ENCODE assay signal across 9 mouse cellular contexts in genomic region chr12:37015474-37016248, GRCm38 (mm10).
DNase-seq lines count a peak whose midpoint lies in the region; ATAC-seq lines count a peak whose summit lies in the region.
"Had no signal": no experiment of that assay in that cellular context is flagged by ENCODE, and none has a peak within 500 bp of the region (broad histone marks: within the 10 kb centered on the region; RNA-seq: fewer than 3 reads in every experiment).

No protein-coding gene starts in this region.

- intact Hi-C loops in gastrocnemius, postnatal 14 days (cut with DNase I; ENCODE audit: low total_unique reads), result loop anchor here (10.0 kb wide), 1 partner anchor 301 kb away; no protein-coding TSS in a partner anchor

- no peak for DNase-seq in hindbrain, embryonic 11.5 days (ENCODE audit: low spot score)
- DNase-seq in embryo, embryonic 10.5 days (ENCODE audit: low spot score), result peak; percentile 34
- peak; percentile 18 for DNase-seq in gastrocnemius, postnatal 14 days
- DNase-seq in B cell, adult 2 months, result no peak
- DNase-seq in liver, embryonic 11.5 days (ENCODE audit: low spot score), result no peak
- DNase-seq: thymus, postnatal 14 days had no signal

- H3K36me3 ChIP-seq in hindbrain, embryonic 13.5 days, result no peaks in the 10 kb centered on the region
- H3K36me3 ChIP-seq in hindbrain, embryonic 11.5 days (ENCODE audit: control insufficient read depth, insufficient read depth, low read length), result no peaks in the 10 kb centered on the region
- no peaks in the 10 kb centered on the region for H3K36me3 ChIP-seq in midbrain, embryonic 15.5 days (replicated peaks)
- no peaks in the 10 kb centered on the region for H3K36me3 ChIP-seq in liver, embryonic 11.5 days (ENCODE audit: control insufficient read depth, insufficient read depth, low read length)

- WGBS in hindbrain, embryonic 13.5 days, result 61% methylated on average over 4 of the region's 4 CpGs
- WGBS in hindbrain, embryonic 11.5 days, result 64% methylated on average over 4 of the region's 4 CpGs
- WGBS in midbrain, embryonic 15.5 days, result 43% methylated on average over 4 of the region's 4 CpGs
- WGBS in liver, embryonic 11.5 days, result 53% methylated on average over 4 of the region's 4 CpGs

- H3K9ac ChIP-seq in hindbrain, embryonic 13.5 days, result no peak overlapping the region
- H3K9ac ChIP-seq in hindbrain, embryonic 11.5 days (ENCODE audit: low read depth, low read length), result no peak overlapping the region
- H3K9ac ChIP-seq in midbrain, embryonic 15.5 days, result no peak overlapping the region
- no peak overlapping the region for H3K9ac ChIP-seq in liver, embryonic 11.5 days (ENCODE audit: low read depth, low read length)

- no peaks in the 10 kb centered on the region for H3K27me3 ChIP-seq in hindbrain, embryonic 13.5 days
- no peaks in the 10 kb centered on the region for H3K27me3 ChIP-seq in hindbrain, embryonic 11.5 days (ENCODE audit: control insufficient read depth, insufficient read depth, low read length)
- no peaks in the 10 kb centered on the region for H3K27me3 ChIP-seq in midbrain, embryonic 15.5 days (replicated peaks)
- no peaks in the 10 kb centered on the region for H3K27me3 ChIP-seq in liver, embryonic 11.5 days (replicated peaks; ENCODE audit: control insufficient read depth, insufficient read depth, low read length)

- no peak overlapping the region for H3K4me3 ChIP-seq in hindbrain, embryonic 13.5 days
- H3K4me3 ChIP-seq in hindbrain, embryonic 11.5 days (ENCODE audit: low read depth, low read length), result no peak overlapping the region
- no peak overlapping the region for H3K4me3 ChIP-seq in midbrain, embryonic 15.5 days
- H3K4me3 ChIP-seq in liver, embryonic 11.5 days (ENCODE audit: low read depth, low read length), result no peak overlapping the region

- 0 out of 2 replicates have a peak, but pooled peaks have one; percentile 61 for ATAC-seq in hindbrain, embryonic 13.5 days (ENCODE audit: low FRiP score)
- ATAC-seq in hindbrain, embryonic 11.5 days (ENCODE audit: low FRiP score), result no peak
- ATAC-seq in midbrain, embryonic 15.5 days (replicated peaks), result peak; percentile 78
- no peak for ATAC-seq in liver, embryonic 11.5 days (replicated peaks; ENCODE audit: low FRiP score)
- ATAC-seq: intestine, postnatal 0 days had no signal

- no peak overlapping the region for H3K4me2 ChIP-seq in hindbrain, embryonic 13.5 days
- H3K4me2 ChIP-seq in hindbrain, embryonic 11.5 days (replicated peaks; ENCODE audit: low read depth, low read length), result no peak overlapping the region
- no peak overlapping the region for H3K4me2 ChIP-seq in midbrain, embryonic 15.5 days
- H3K4me2 ChIP-seq in liver, embryonic 11.5 days, result no peak overlapping the region

- H3K9me3 ChIP-seq in hindbrain, embryonic 13.5 days, result no peaks in the 10 kb centered on the region
- no peaks in the 10 kb centered on the region for H3K9me3 ChIP-seq in hindbrain, embryonic 11.5 days (ENCODE audit: control insufficient read depth, low read length)
- H3K9me3 ChIP-seq in midbrain, embryonic 15.5 days, result no peaks in the 10 kb centered on the region
- H3K9me3 ChIP-seq in liver, embryonic 11.5 days (ENCODE audit: control insufficient read depth, low read length), result no peaks in the 10 kb centered on the region

- H3K4me1 ChIP-seq in hindbrain, embryonic 13.5 days (replicated peaks), result no peaks in the 10 kb centered on the region
- H3K4me1 ChIP-seq in hindbrain, embryonic 11.5 days (replicated peaks; ENCODE audit: control insufficient read depth, insufficient read depth, low read length), result no peaks in the 10 kb centered on the region
- no peaks in the 10 kb centered on the region for H3K4me1 ChIP-seq in midbrain, embryonic 15.5 days
- no peaks in the 10 kb centered on the region for H3K4me1 ChIP-seq in liver, embryonic 11.5 days (replicated peaks; ENCODE audit: control insufficient read depth, insufficient read depth, low read length)

- no peak overlapping the region for H3K27ac ChIP-seq in hindbrain, embryonic 13.5 days
- H3K27ac ChIP-seq in hindbrain, embryonic 11.5 days (ENCODE audit: low read depth, low read length), result no peak overlapping the region
- H3K27ac ChIP-seq in midbrain, embryonic 15.5 days, result no peak overlapping the region
- no peak overlapping the region for H3K27ac ChIP-seq in liver, embryonic 11.5 days (ENCODE audit: low read depth, low read length)

Comparison
In these comparisons a context has a peak if more than half of its experiments do, and no peak if none do; other contexts are left out.
1. ATAC-seq: peak in hindbrain, embryonic 13.5 days (single experiment) and midbrain, embryonic 15.5 days (single experiment); none in hindbrain, embryonic 11.5 days (single experiment) and liver, embryonic 11.5 days (single experiment).
2. DNase-seq: peak in embryo, embryonic 10.5 days (single experiment) and gastrocnemius, postnatal 14 days (single experiment); none in hindbrain, embryonic 11.5 days (single experiment), B cell, adult 2 months (0 of 2) and liver, embryonic 11.5 days (single experiment).